Comparison of ENCODE assay signal across 8 mouse cellular contexts in genomic region chr5:101663176-101663575, GRCm38 (mm10). TPM values are rescaled to one million over a fixed set of nuclear protein-coding genes. Genes with fewer than 3 reads are reported as not detected.
DNase-seq lines count a peak whose midpoint lies in the region; ATAC-seq lines count a peak whose summit lies in the region.

No protein-coding gene starts in this region.

- peak; percentile 55 for DNase-seq in gastrocnemius, postnatal 14 days
- DNase-seq in gastrocnemius, adult 18-20 months (ENCODE audit: low spot score), result no peak
- peak; percentile 44 for DNase-seq in adrenal gland, postnatal 25 days
- no peak for DNase-seq in left cerebral cortex, postnatal 4 days
- DNase-seq in right cerebral cortex, postnatal 36 days (ENCODE audit: low spot score in 2 of 2), result no peak

- H3K4me3 ChIP-seq in heart, embryonic 13.5 days, result peak overlapping the region; percentile 57
- peak overlapping the region; percentile 45 for H3K4me3 ChIP-seq in limb, embryonic 12.5 days (replicated peaks)
- peak overlapping the region; percentile 35 for H3K4me3 ChIP-seq in midbrain, embryonic 15.5 days

- H3K36me3 ChIP-seq in heart, embryonic 13.5 days, result no peaks in the 10 kb centered on the region
- no peaks in the 10 kb centered on the region for H3K36me3 ChIP-seq in limb, embryonic 12.5 days
- H3K36me3 ChIP-seq in midbrain, embryonic 15.5 days (replicated peaks), result no peaks in the 10 kb centered on the region

- intact Hi-C loops in gastrocnemius, postnatal 14 days (cut with DNase I; ENCODE audit: low total_unique reads), result no loop called here
- intact Hi-C loops in left cerebral cortex, postnatal 4 days (cut with DNase I), result loop anchor here (10.0 kb wide), 1 partner anchor 298 kb away; no protein-coding TSS in a partner anchor

- WGBS in heart, embryonic 13.5 days, result 1% methylated on average over 23 of the region's 23 CpGs
- WGBS in limb, embryonic 12.5 days, result under 1% methylated on average over 23 of the region's 23 CpGs
- WGBS in midbrain, embryonic 15.5 days, result under 1% methylated on average over 20 of the region's 23 CpGs

- H3K9ac ChIP-seq in heart, embryonic 13.5 days, result peak overlapping the region; percentile 72
- peak overlapping the region; percentile 52 for H3K9ac ChIP-seq in limb, embryonic 12.5 days (replicated peaks)
- H3K9ac ChIP-seq in midbrain, embryonic 15.5 days, result no peak overlapping the region

- peak overlapping the region; percentile 81 for H3K4me2 ChIP-seq in heart, embryonic 13.5 days
- peak overlapping the region; percentile 73 for H3K4me2 ChIP-seq in limb, embryonic 12.5 days
- peak overlapping the region; percentile 52 for H3K4me2 ChIP-seq in midbrain, embryonic 15.5 days

- no peak overlapping the region for H3K27ac ChIP-seq in heart, embryonic 13.5 days (replicated peaks)
- no peak overlapping the region for H3K27ac ChIP-seq in limb, embryonic 12.5 days
- no peak overlapping the region for H3K27ac ChIP-seq in midbrain, embryonic 15.5 days

- peaks cover 36% of the 10 kb centered on the region for H3K4me1 ChIP-seq in heart, embryonic 13.5 days
- peaks cover 32% of the 10 kb centered on the region for H3K4me1 ChIP-seq in limb, embryonic 12.5 days (replicated peaks)
- H3K4me1 ChIP-seq in midbrain, embryonic 15.5 days, result peaks cover 33% of the 10 kb centered on the region

- H3K27me3 ChIP-seq in heart, embryonic 13.5 days (replicated peaks), result peaks cover 99% of the 10 kb centered on the region
- H3K27me3 ChIP-seq in limb, embryonic 12.5 days, result peaks cover 93% of the 10 kb centered on the region
- H3K27me3 ChIP-seq in midbrain, embryonic 15.5 days (replicated peaks), result peaks cover 73% of the 10 kb centered on the region

- no peak for ATAC-seq in heart, embryonic 13.5 days (ENCODE audit: extremely low read depth, insufficient number of reproducible peaks, low FRiP score, low TSS enrichment)
- ATAC-seq in limb, embryonic 12.5 days (ENCODE audit: insufficient number of reproducible peaks, insufficient read depth, low FRiP score, low TSS enrichment, low read depth), result peak; percentile 72
- ATAC-seq in midbrain, embryonic 15.5 days (replicated peaks), result peak; percentile 38; the same call in 1 of the 2 replicates

- H3K9me3 ChIP-seq in heart, embryonic 13.5 days, result no peaks in the 10 kb centered on the region
- H3K9me3 ChIP-seq in limb, embryonic 12.5 days, result no peaks in the 10 kb centered on the region
- H3K9me3 ChIP-seq in midbrain, embryonic 15.5 days, result no peaks in the 10 kb centered on the region

RNA-seq across cellular contexts. Expression of gene Nkx6-1, which starts 1.6 kb away (rescaled TPM):
- total RNA-seq in gastrocnemius, postnatal 14 days (2021), result not detected
- not detected for total RNA-seq in gastrocnemius, adult 18-20 months (2021)
- not detected in 2 replicates for total RNA-seq in adrenal gland, postnatal 25 days (2021)
- 0.08 and 0.19 TPM in 2 replicates for polyA plus RNA-seq in heart, embryonic 13.5 days (2015; fragmentation: Nextera tagmentation; extraction: Ambion mirVana)
- 0.13 TPM in 1 of 2 replicates, not detected in the other for polyA plus RNA-seq in limb, embryonic 12.5 days (2016; fragmentation: Nextera tagmentation; extraction: Ambion mirVana)
- 2.1 and 2.5 TPM in 2 replicates for polyA plus RNA-seq in midbrain, embryonic 15.5 days (2015; fragmentation: Nextera tagmentation; extraction: Ambion mirVana)
- total RNA-seq in left cerebral cortex, postnatal 4 days (2021), result under 1 TPM; 0.28 to 0.30 TPM

Comparison
In these comparisons a context has a peak if more than half of its experiments do, and no peak if none do; other contexts are left out.
1. DNase-seq: peak in gastrocnemius, postnatal 14 days (single experiment) and adrenal gland, postnatal 25 days (single experiment); none in gastrocnemius, adult 18-20 months (single experiment), left cerebral cortex, postnatal 4 days (single experiment) and right cerebral cortex, postnatal 36 days (0 of 2).
2. Peak in every context shown above with its lines, with median percentiles within 50 percentile points of each other: H3K4me2 ChIP-seq and H3K4me3 ChIP-seq.